Mouse (Mus musculus) hindbrain, embryonic 11.5 days (tissue): ENCODE measurements at regions not wholly inside any gene's neighbourhood (a gene's known extent, or its start where the extent isn't known, plus 50 kb on each side); places are given as distances from the start of the nearest gene placed in this dataset.

Source experiments
- ATAC-seq: fragments of 200-750 bp; cut with Nextera tagmentation; 2 replicates; pipeline ENCODE4 v1.8.0; 2017; ENCODE audit warnings: mild to moderate bottlenecking, moderate TSS enrichment, moderate library complexity; ENCODE audit not compliant: low FRiP score
- DNase-seq: peaks from one replicate; pipeline ENCODE4 v3.0.0-alpha.2; 2015; ENCODE audit warnings: low spot score
- H3K27ac ChIP-seq: fragments of 300-500 bp; sonication (generic); 2 replicates; pipeline ENCODE4 v1.5.1; 2014; ENCODE audit warnings: mild to moderate bottlenecking, low read depth, low read length
- H3K27me3 ChIP-seq: fragments of 300-500 bp; sonication (generic); 2 replicates; pipeline ENCODE4 v1.6.1; 2014; ENCODE audit warnings: mild to moderate bottlenecking, low read length, moderate library complexity, mixed read lengths; ENCODE audit not compliant: control insufficient read depth, insufficient read depth
- H3K36me3 ChIP-seq: fragments of 300-500 bp; sonication (generic); 2 replicates; pipeline ENCODE4 v1.6.1; 2014; ENCODE audit warnings: mild to moderate bottlenecking, low read length, moderate library complexity, mixed read lengths; ENCODE audit not compliant: control insufficient read depth, insufficient read depth
- H3K4me1 ChIP-seq: fragments of 300-500 bp; sonication (generic); replicated peaks from 2 replicates; pipeline ENCODE4 v1.6.1; 2014; ENCODE audit warnings: low read length, mixed read lengths; ENCODE audit not compliant: control insufficient read depth, insufficient read depth
- H3K4me2 ChIP-seq: fragments of 300-500 bp; sonication (generic); replicated peaks from 2 replicates; pipeline ENCODE4 v1.6.1; 2014; ENCODE audit warnings: mild to moderate bottlenecking, low read depth, low read length
- H3K4me3 ChIP-seq: fragments of 300-500 bp; sonication (generic); 2 replicates; pipeline ENCODE4 v1.5.1; 2014; ENCODE audit warnings: low read depth, low read length
- H3K9ac ChIP-seq: fragments of 300-500 bp; sonication (generic); 2 replicates; pipeline ENCODE4 v1.6.1; 2014; ENCODE audit warnings: low read depth, low read length
- H3K9me3 ChIP-seq: fragments of 300-500 bp; sonication (generic); 2 replicates; pipeline ENCODE4 v1.6.1; 2016; ENCODE audit warnings: low read length; ENCODE audit not compliant: control insufficient read depth
- WGBS: fragments of 180-500 bp; shearing (Covaris S2); extraction: QIAGEN DNeasy Blood & Tissue Kit; methylation state at CpG from one replicate; pipeline ENCODE4 v1.1.7; 2014; 5-methylcytosine and 5-hydroxymethylcytosine counted together

DNA sequence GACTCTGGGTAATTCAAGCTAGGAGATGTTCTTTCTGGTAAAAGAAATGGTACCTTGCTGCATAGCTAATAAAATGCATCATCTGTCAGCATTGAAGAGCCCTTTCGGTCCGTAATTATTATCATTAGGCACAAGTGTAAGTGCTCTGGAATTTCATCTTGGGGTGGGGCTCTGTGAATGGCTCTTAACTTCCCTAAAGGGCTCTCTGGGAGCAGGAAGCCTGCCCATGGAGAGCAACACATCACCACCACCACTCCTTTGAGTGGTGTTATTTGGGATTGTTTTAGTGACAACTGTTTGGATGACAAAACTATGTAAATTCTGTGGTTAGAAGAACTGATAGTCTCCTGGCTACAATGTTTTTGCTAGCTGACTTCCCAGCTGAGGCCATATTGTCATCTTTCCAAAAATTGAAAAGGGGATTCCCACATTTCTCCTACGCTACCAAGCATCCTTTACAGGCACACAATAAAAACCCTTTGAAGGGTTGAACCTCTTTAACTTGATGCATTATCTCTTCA is 238.5 kb downstream of the Plk2 start:
- H3K9ac ChIP-seq: no peak overlapping the region
- 89% methylated on average over 3 of the region's 3 CpGs for WGBS
- H3K9me3 ChIP-seq: no peaks in the 10 kb centered on the region
- H3K4me2 ChIP-seq: no peak overlapping the region
- no peaks in the 10 kb centered on the region for H3K4me1 ChIP-seq
- no peak overlapping the region for H3K4me3 ChIP-seq
- ATAC-seq (no peak), DNase-seq (no peak)
- H3K27ac ChIP-seq: no peak overlapping the region
- H3K36me3 ChIP-seq: no peaks in the 10 kb centered on the region
- H3K27me3 ChIP-seq: no peaks in the 10 kb centered on the region

DNA sequence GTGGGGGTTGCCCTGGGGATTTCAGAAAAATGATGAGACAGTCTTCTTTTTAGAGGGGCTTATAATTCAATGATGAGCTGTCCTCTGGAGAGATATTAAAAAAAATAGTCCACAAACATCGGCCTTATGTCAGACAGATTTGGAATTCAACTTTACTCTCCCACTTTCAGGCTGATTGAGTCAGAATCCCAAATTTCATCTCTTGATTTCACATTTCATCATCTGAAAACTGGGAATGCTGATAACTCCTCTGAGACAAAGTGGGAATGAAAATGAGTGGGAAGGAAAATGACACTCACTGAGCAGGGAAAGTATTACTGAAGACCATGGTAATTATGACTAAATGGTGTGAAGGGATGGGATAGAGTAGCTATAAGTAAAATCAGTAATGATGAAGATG is 239.1 kb downstream of the Plk2 start:
- Histone ChIP-seq H3K9me3 (no peaks in the 10 kb centered on the region), H3K36me3 (no peaks in the 10 kb centered on the region), H3K27ac (no peak overlapping the region), H3K4me2 (no peak overlapping the region), H3K4me3 (no peak overlapping the region), H3K4me1 (no peaks in the 10 kb centered on the region), H3K9ac (no peak overlapping the region), H3K27me3 (no peaks in the 10 kb centered on the region)
- DNase-seq: no peak
- ATAC-seq: no peak
- 79% methylated on average over 1 of the region's 1 CpGs for WGBS

DNA sequence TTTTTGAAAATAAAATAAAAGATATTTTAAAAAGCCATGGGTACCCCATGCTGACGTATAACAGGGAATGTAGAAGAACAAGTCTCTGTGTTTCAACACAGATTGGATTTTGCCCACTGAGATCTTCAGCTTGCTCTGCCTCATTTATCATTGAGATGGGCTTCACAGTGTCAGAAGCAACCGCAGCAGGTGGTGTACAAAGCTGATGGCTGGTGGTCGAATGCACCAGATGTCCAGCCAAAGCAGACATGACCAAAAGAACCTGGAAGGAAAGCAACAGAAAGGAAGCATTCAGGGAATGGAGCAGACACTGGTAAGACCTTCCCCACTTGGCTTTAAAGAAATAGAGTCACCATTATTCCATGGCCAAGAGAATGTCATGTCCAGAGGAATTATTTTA is 247.9 kb downstream of the Plk2 start:
- DNase-seq (no peak), ATAC-seq (no peak)
- Histone ChIP-seq H3K36me3 (no peaks in the 10 kb centered on the region), H3K4me1 (no peaks in the 10 kb centered on the region), H3K4me2 (no peak overlapping the region), H3K27ac (no peak overlapping the region), H3K9ac (no peak overlapping the region), H3K4me3 (no peak overlapping the region), H3K27me3 (no peaks in the 10 kb centered on the region), H3K9me3 (no peaks in the 10 kb centered on the region)
- WGBS: 76% methylated on average over 3 of the region's 3 CpGs

DNA sequence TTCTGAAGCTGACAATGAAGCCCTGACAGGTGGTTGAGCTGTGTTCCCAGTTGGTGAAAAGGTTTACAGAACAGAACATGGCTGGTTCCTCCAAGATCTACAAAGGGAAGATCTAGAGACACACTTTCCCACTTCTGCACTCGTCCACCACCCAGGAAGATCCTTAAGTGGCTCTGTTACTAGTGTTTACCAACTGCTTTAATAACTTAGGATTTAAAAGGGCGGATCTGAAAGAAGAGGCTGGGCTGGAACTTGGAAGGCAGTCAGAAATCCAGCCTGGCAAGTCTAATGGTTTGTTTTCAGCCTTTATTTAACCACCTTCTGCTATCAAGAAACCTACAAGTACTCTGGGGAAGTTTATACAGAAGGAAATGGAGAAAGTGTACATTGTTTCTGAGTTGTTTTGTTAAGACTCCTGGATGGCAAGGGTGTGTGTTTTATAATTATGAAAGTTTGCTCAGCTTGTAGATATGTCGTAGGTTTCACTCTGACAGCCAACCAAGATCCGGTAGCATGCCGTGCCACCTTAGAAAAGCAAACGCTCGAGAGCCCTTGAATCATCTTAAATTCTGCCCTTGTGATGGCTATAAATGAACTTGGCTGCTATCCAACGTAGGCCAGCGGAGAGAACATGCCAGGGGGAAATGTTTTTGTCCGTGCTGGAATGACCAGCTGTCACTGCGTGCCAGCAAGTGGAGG is 248.5 kb downstream of the Plk2 start:
- ATAC-seq: no peak
- Histone ChIP-seq H3K36me3 (no peaks in the 10 kb centered on the region), H3K9ac (no peak overlapping the region), H3K9me3 (no peaks in the 10 kb centered on the region), H3K4me1 (no peaks in the 10 kb centered on the region), H3K27me3 (no peaks in the 10 kb centered on the region), H3K27ac (no peak overlapping the region), H3K4me3 (no peak overlapping the region), H3K4me2 (no peak overlapping the region)
- DNase-seq: no peak
- 64% methylated on average over 11 of the region's 11 CpGs for WGBS

DNA sequence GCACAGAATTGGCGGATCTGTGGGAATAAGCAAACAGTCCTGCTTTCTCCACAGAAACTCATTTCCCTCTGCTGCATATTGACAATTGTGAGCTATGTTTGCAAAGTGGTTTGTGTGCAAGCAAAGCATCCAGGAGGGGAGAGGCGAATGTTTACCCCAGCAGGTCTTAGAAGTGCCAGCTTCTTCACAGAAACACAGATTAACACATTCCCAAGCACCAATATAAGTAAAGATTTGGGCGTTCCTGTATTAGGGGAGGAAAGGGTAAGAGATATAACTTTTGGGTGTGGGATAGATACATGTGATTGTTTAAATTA is 249.0 kb downstream of the Plk2 start:
- H3K4me2 ChIP-seq: no peak overlapping the region
- 77% methylated on average over 3 of the region's 3 CpGs for WGBS
- DNase-seq: no peak
- no peak for ATAC-seq
- H3K27me3 ChIP-seq: no peaks in the 10 kb centered on the region
- H3K4me1 ChIP-seq: no peaks in the 10 kb centered on the region
- no peaks in the 10 kb centered on the region for H3K9me3 ChIP-seq
- H3K4me3 ChIP-seq: no peak overlapping the region
- no peak overlapping the region for H3K27ac ChIP-seq
- no peak overlapping the region for H3K9ac ChIP-seq
- no peaks in the 10 kb centered on the region for H3K36me3 ChIP-seq

DNA sequence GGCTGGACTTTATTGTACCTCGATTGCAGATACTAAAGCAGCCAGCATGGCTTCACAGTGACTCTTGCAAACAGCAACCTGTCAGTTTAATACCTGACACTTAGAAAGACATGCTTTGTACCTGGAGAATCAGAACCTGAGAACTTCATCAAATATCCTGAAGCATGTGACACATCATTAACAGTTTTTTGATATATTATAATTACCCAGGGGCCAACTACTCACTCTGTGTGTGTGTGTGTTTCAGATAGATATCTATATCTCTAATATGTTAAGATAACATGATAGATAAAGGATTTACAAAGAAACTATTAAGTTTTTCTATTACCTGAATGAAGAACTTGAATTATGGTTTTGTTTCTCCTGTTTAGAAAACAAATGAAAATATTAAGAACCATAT is 254.5 kb downstream of the Plk2 start:
- no peaks in the 10 kb centered on the region for H3K9me3 ChIP-seq
- WGBS: 67% methylated on average over 1 of the region's 1 CpGs
- no peaks in the 10 kb centered on the region for H3K4me1 ChIP-seq
- no peaks in the 10 kb centered on the region for H3K27me3 ChIP-seq
- ATAC-seq (no peak), DNase-seq (no peak)
- no peak overlapping the region for H3K4me3 ChIP-seq
- no peak overlapping the region for H3K27ac ChIP-seq
- H3K36me3 ChIP-seq: no peaks in the 10 kb centered on the region
- H3K4me2 ChIP-seq: no peak overlapping the region
- H3K9ac ChIP-seq: no peak overlapping the region

DNA sequence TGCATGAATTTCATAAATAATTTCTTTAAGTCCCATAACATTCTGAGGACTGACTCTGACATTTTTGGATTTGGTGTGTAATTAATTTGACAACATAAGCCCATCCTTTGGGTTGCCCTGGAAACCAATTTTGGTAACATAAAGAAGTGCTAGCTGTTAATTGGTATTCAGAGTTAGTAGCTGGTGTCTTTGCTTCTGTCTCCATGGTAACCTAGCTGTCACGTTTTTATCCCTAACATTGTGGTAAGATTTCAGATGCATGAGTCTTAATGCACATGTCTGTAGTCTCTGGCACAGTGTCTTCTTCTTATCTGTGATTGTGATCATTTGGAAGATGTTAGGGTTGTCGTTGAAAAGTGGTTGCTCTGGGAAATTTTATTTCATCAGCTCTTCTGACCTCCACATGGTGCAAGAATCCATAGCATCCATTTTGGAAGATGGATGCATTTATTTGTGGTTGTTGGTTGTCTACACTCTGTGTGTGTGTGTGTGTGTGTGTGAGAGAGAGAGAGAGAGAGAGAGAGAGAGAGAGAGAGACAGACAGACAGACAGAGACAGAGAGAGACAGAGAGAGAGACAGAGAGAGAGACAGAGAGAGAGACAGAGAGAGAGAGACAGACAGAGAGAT is 255.1 kb downstream of the Plk2 start:
- H3K27ac ChIP-seq: no peak overlapping the region
- H3K4me2 ChIP-seq: no peak overlapping the region
- no peak overlapping the region for H3K9ac ChIP-seq
- ATAC-seq (peak; percentile 65), DNase-seq (peak; percentile 34)
- no peak overlapping the region for H3K4me3 ChIP-seq
- 34% methylated on average over 2 of the region's 2 CpGs for WGBS
- H3K36me3 ChIP-seq: no peaks in the 10 kb centered on the region
- H3K4me1 ChIP-seq: no peaks in the 10 kb centered on the region
- H3K9me3 ChIP-seq: no peaks in the 10 kb centered on the region
- H3K27me3 ChIP-seq: no peaks in the 10 kb centered on the region

DNA sequence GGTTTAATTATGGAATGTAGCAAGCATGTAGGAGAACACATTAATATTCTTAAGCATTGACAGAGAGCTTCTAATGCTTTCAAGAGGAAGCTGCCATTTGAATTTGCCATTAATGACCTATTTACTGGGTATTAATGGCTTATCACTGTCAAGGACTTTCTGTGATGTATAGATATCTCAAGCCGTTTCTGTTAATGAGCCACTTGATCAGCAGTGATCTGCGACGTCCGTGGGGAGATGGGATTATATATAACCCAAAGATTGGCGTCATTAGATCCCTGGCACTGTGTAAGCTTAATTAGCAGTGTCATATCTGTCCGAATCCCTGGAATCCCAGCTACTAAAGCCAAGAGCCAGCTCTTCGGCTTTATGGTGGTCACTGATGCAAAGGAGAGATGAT is 257.4 kb downstream of the Plk2 start:
- Histone ChIP-seq H3K27ac (no peak overlapping the region), H3K4me2 (no peak overlapping the region), H3K36me3 (no peaks in the 10 kb centered on the region), H3K4me3 (no peak overlapping the region), H3K9ac (no peak overlapping the region), H3K27me3 (no peaks in the 10 kb centered on the region), H3K4me1 (no peaks in the 10 kb centered on the region), H3K9me3 (no peaks in the 10 kb centered on the region)
- WGBS: 75% methylated on average over 7 of the region's 7 CpGs
- DNase-seq: no peak
- no peak for ATAC-seq

DNA sequence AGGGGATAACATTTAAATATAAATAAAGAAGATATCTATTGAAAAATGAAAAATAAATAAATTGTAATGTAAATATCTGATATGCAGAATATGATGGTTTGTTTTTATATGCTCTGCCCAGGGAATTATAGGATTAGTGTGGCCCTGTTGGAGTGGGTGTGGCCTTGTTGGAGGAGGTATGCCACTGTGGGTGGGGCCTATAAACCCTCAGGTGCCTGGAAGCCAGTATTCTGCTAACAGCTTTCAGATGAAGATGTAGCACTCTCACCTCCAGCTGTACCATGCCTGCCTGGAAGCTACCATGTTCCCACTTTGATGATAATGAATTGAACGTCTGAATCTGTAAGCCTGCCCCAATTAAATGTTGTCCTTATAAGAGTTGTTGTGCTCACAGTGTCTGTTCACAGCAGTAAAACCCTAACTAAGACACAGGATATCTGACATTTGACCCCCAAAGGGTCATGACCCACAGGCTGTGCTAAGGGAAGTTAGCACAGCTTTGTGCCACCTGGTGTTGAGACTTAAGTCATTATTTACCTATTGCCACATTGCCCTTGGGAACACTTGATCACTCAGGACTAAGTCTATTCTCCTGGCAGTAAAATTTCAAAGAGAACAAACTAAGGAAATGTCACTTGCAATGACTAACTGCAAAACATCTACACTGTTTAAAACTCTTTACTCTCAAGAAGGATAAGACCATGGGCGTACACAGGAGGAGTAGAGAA is 270.4 kb downstream of the Plk2 start:
- no peak overlapping the region for H3K4me2 ChIP-seq
- no peaks in the 10 kb centered on the region for H3K36me3 ChIP-seq
- H3K27ac ChIP-seq: no peak overlapping the region
- no peaks in the 10 kb centered on the region for H3K9me3 ChIP-seq
- ATAC-seq (no peak), DNase-seq (no peak)
- no peak overlapping the region for H3K9ac ChIP-seq
- WGBS: 53% methylated on average over 2 of the region's 2 CpGs
- no peaks in the 10 kb centered on the region for H3K4me1 ChIP-seq
- H3K4me3 ChIP-seq: no peak overlapping the region
- no peaks in the 10 kb centered on the region for H3K27me3 ChIP-seq
